Mouse (Mus musculus): Measurements from ENCODE around the gene Gm37240. TPM values are rescaled to one million over a fixed set of nuclear protein-coding genes. Genes with fewer than 3 reads are reported as not detected.
A peak's percentile ranks its signal among the peaks of the same experiment; 100 is the strongest.

Gene Gm37240
- total RNA-seq, 2 experiments from 2014 or later, result 0.27 to 1.1 TPM

DNA sequence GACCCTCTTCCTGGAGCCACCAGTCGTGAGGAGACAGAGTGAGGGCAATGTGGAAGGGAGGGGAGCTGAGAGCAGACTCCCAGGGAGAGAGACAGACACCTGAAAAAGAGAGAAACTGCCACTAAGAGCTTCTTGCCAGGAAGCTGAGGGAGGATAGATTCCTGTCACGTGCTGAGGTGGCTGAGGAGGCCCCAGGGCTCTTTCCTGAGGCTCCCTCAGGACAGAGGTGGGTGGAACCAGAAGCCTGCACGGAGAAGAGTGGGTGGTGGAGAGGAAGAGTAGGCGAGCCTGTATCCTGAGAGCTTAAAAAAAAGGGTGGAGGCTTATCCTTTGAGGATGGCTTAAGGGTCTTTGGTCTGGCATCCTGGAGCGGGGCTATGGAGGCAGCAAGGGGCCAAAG, 699.0 kb downstream of the Gm37240 start:
- TF ChIP-seq CTCF (IDR thresholded peaks at IDR 0.05), result no peak
- no peak overlapping the region for H3K4me3 ChIP-seq
- peak overlapping the region; percentile 93 for H3K27ac ChIP-seq
- intact Hi-C loops (cut with DNase I), result loop anchor here (2.0 to 5.0 kb wide), 6 partner anchors 76 to 384 kb away; partner anchors contain the start of gene Gatb
- peak in 1 of 2 experiments; percentile 52 for DNase-seq (ENCODE audit: extremely low spot score in 1 of 2, low spot score in 2 of 2)

DNA sequence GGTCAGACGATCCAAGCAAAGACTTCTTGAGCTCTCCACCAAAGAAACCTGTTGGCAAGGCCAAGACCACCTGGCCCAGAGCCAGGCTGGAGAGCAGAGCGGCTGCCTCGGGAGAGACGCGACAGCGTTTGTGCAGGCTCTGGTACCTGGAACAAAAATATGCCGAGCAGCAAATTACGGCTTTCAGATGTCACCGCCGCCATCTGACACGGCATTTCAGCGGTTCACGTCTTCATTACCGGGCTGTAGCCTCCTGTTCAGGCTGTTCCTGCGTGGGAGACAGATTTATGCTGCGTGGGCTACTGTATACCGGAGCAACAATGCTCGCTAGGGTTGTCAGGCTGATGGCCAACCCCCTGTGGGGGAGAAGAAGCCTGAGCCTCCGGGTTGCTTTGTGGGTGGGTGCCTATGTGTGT, 700.6 kb downstream of the Gm37240 start:
- peak overlapping the region; percentile 93 for H3K27ac ChIP-seq
- no peak for TF ChIP-seq CTCF (IDR thresholded peaks at IDR 0.05)
- DNase-seq (ENCODE audit: extremely low spot score in 1 of 2, low spot score in 2 of 2), result peak; percentile 56 to 62
- intact Hi-C loops (cut with DNase I), result loop anchor here (1.0 to 5.0 kb wide), 4 partner anchors 144 to 386 kb away; partner anchors contain the start of gene Gatb
- H3K4me3 ChIP-seq, result peak overlapping the region; percentile 31

- intact Hi-C loops (cut with DNase I), result loop anchor here (1.0 to 5.0 kb wide), 4 partner anchors 144 to 386 kb away; partner anchors contain the start of gene Gatb
Measured at GRCm38 (mm10) chr3:85185827-85186226, 701.5 kb downstream of the Gm37240 start.

DNA sequence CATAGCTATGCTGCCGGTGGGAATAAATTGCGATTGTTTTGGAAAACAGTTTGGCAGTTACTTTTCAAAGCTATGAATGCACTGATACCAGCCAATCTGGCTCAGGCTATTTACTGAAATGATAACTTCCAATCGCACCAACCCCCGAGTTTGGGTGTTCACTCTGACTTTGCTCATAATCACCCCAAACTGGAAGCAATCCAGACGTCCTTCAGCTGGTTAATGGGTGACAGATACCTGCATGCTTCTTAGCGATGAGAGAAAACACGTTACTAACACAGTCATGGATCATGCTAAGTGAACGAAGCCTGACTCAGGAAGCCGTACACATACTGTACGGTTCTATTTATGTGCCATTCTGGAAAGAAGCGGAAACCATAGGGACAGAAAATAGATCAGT, 702.4 kb downstream of the Gm37240 start:
- Histone ChIP-seq H3K4me3 (no peak overlapping the region), H3K27ac (peak overlapping the region; percentile 93)
- no peak for DNase-seq (ENCODE audit: extremely low spot score in 1 of 2, low spot score in 2 of 2)
- intact Hi-C loops (cut with DNase I), result loop anchor here (5.0 kb wide), 3 partner anchors 143 to 387 kb away; partner anchors contain the start of gene Gatb
- no peak for TF ChIP-seq CTCF (IDR thresholded peaks at IDR 0.05)

More at GRCm38 (mm10) chr3:85185827-85186226, 701.5 kb downstream of the Gm37240 start:
- no peak for DNase-seq (ENCODE audit: extremely low spot score in 1 of 2, low spot score in 2 of 2)
- TF ChIP-seq CTCF (IDR thresholded peaks at IDR 0.05), result no peak
- H3K27ac ChIP-seq, result peak overlapping the region; percentile 93
- H3K4me3 ChIP-seq, result no peak overlapping the region

DNA sequence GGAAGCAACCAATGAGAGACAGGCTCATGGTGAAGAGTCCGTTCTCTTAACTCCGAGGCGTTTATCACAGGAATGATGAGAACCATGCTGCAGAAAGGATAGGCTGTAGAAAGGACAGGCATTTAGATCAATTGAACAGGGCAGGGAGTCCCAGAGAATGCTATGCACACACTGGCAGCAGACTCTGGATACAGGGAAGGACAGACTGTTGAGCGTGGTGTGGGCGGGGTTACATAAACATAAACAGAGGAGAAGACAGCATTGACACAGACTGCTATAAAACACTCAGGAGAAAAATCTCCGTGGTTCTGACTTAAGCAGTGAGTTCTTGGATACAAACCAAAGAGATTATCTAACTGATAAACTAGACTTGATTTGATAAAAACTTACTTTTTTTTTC, 703.2 kb downstream of the Gm37240 start:
- TF ChIP-seq CTCF (IDR thresholded peaks at IDR 0.05), result no peak
- no peak for DNase-seq (ENCODE audit: extremely low spot score in 1 of 2, low spot score in 2 of 2)
- intact Hi-C loops (cut with DNase I), result no loop called here
- Histone ChIP-seq H3K4me3 (no peak overlapping the region), H3K27ac (peak overlapping the region; percentile 80)

DNA sequence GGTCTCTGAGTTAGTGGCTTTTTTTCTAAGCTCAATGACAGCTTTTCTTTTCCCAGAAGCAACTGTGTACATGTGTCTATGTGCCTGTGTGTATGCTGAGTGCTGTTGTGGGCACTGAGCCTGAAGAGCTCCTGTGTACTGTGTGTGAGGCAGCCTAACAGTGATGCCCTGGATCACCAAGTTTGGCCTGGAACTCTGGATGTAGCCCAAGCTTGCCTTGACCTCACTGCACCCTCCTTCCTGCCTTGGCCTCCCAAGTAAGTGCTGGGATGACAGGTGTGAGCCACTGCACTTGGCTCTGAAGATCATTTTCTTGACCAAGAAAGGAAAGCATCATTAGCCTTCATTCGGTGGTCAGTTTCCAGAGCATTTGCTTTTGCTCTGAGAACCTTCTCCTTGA, 710.6 kb downstream of the Gm37240 start:
- DNase-seq (ENCODE audit: extremely low spot score in 1 of 2, low spot score in 2 of 2), result no peak
- H3K27ac ChIP-seq, result no peak overlapping the region
- no peak for TF ChIP-seq CTCF (IDR thresholded peaks at IDR 0.05)
- intact Hi-C loops (cut with DNase I), result no loop called here
- H3K4me3 ChIP-seq, result no peak overlapping the region

DNA sequence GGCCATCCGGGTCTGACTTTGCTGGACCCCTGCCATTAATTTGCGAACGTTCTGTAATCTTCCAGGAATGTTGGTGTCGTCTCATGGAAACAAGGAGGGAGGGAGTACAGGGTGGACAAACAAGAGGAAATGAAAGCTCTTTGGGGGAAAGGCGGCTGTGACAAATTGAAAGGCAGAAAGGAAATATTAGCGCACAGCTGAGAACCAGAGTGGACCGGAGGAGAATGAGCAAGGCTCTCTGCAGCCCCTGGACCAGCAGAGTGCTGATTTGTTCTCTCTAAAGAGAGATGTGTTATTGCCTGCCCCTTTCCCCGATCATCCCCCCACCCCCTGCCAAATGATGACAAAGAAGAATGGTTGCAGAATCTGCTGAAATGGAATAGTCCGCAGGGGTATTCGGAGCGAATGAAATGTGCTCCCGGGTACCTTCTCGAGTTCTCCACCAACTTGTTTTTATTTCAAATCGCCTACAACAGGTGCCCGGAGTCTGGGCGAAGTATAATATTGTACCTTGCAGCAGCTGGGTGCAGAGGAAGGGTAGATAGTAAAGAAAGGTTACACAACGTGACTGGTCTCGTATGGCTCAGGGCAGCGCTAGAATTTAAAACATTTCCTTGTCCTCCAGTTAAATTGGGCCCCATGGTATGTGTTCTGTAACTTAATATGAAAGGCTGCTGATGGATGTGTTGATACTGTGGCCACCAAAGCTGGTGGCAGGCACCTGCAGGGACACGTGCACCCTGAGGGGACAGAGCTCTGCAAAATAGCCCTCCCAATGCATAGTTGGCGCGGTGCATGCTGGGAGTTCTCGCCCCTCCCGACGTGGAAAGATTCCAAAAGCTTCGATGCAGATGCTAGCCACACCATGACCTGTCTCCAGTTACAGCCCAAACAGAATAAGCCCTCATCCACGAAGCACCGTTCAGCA, 712.5 kb downstream of the Gm37240 start:
- Histone ChIP-seq H3K4me3 (no peak overlapping the region), H3K27ac (no peak overlapping the region)
- intact Hi-C loops (cut with DNase I), result no loop called here
- no peak for DNase-seq (ENCODE audit: extremely low spot score in 1 of 2, low spot score in 2 of 2)
- TF ChIP-seq CTCF (IDR thresholded peaks at IDR 0.05), result no peak

DNA sequence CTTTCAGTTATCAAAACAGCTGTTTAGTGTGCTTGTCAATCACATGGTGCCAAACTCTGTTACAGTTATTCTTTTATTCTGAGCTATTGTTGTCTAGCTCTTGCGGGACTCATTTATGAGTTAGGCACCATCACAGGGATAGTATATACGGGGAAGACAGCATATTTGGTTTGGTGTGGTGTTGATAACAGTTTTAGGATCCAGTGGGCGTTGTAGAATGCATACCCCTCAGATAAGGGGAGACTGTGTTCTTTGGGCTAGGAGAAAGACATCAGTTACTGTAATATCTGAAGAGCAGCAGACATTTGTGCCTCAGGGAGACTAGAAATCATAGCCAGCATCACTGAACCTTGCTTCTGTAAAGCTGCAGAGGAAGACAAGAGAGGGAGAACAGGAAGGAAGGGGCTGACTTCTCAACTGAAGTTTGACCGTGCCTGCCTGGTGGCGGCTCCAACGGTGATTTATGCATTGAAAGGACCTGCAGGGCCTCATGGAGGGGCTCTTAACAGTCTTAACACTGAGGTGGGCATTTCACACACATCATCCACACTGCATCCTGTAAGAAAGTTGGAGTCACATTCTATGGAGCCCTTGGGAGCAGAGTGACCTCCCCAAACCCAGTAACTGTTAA, 713.8 kb downstream of the Gm37240 start:
- DNase-seq (ENCODE audit: extremely low spot score in 1 of 2, low spot score in 2 of 2), result no peak
- Histone ChIP-seq H3K4me3 (no peak overlapping the region), H3K27ac (no peak overlapping the region)
- TF ChIP-seq CTCF (IDR thresholded peaks at IDR 0.05), result no peak
- intact Hi-C loops (cut with DNase I), result no loop called here

- intact Hi-C loops (cut with DNase I), result no loop called here
- Histone ChIP-seq H3K4me3 (peak overlapping the region; percentile 9; the same call in 1 of the 2 replicates), H3K27ac (peak overlapping the region; percentile 61)
- no peak for TF ChIP-seq CTCF (IDR thresholded peaks at IDR 0.05)
- no peak for DNase-seq (ENCODE audit: extremely low spot score in 1 of 2, low spot score in 2 of 2)
Measured at GRCm38 (mm10) chr3:85172532-85172931, 714.8 kb downstream of the Gm37240 start.

DNA sequence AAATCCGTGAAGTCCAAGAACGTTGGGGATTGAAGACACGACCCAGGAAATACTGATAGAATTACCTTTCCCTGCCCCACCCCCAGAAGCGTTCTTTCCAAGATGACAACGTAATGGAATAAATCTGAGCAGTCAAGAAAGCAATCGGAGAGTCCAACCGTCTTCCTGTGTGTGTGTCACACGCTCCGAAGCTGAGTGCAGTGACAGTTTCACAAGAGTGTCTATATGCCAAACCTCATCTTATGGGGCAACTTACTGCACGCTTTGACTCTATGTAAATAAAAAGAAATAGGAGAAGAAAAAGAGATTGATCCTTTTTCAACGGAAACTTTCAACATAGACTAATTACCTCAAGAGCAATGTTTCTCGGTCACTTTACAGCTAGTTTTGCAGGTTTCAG, 715.2 kb downstream of the Gm37240 start:
- H3K27ac ChIP-seq, result peak overlapping the region; percentile 61; the same call in 1 of the 2 replicates
- intact Hi-C loops (cut with DNase I), result no loop called here
- no peak for TF ChIP-seq CTCF (IDR thresholded peaks at IDR 0.05)
- no peak for DNase-seq (ENCODE audit: extremely low spot score in 1 of 2, low spot score in 2 of 2)
- H3K4me3 ChIP-seq, result peak overlapping the region; percentile 9; the same call in 1 of the 2 replicates

- Histone ChIP-seq H3K27ac (no peak overlapping the region; the same call in 1 of the 2 replicates), H3K4me3 (no peak overlapping the region)
- intact Hi-C loops (cut with DNase I), result no loop called here
- no peak for DNase-seq (ENCODE audit: extremely low spot score in 1 of 2, low spot score in 2 of 2)
- no peak for TF ChIP-seq CTCF (IDR thresholded peaks at IDR 0.05)
Measured at GRCm38 (mm10) chr3:85168816-85169215, 718.5 kb downstream of the Gm37240 start.

DNA sequence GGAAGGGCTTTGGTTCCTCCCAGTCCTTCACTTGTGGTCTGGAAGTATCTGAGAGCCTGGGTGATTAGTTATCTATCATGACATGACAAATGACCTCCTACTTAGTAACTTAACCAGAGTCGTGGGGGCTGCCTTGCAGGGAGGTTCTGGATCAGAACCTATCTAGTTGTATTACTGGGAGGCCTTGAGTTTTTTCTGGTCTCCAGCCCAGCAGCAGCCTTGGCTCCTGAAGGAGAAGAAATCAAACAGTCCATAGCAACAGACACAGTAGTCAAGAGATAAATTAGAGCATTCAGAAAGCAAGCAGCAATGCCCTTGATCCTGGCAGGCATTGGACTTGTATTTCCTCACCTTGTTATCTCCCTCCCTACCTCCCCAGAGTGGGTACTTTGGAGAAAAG, 722.4 kb downstream of the Gm37240 start:
- no peak for TF ChIP-seq CTCF (IDR thresholded peaks at IDR 0.05)
- intact Hi-C loops (cut with DNase I), result no loop called here

More for the DNA sequence above, 722.4 kb downstream of the Gm37240 start:
- DNase-seq (ENCODE audit: extremely low spot score in 1 of 2, low spot score in 2 of 2), result no peak
- no peak overlapping the region for H3K4me3 ChIP-seq
- no peak overlapping the region for H3K27ac ChIP-seq
